Mouse (Mus musculus) cerebral cortex, adult 2 months (tissue): ENCODE results near the gene Arf6.

Source experiments
- WGBS: fragments of 180-500 bp; shearing (Covaris S2); methylation state at CpG from one replicate; pipeline ENCODE4 v1.1.7; 2018; 5-methylcytosine and 5-hydroxymethylcytosine counted together

Gene Arf6

DNA sequence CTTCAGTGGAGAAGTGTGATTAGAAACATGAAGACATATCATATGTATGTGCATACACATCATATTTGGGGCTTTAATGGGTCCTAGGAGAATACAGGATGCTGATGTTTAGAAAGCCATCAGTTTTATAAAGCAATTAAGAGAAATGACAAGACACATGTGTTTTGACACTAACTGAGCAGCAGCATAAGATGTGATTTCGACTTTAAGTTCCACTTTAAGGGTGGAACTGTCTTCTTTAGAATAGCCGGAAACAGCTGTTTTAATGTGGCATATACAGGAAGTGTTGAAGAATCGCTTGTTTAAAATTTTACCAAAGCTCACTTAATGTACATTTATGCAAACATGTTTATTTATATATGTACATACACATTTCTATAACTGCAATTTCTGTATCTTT, 41.4 kb downstream of the Arf6 start:
- 79% methylated on average over 3 of the region's 3 CpGs for WGBS

DNA sequence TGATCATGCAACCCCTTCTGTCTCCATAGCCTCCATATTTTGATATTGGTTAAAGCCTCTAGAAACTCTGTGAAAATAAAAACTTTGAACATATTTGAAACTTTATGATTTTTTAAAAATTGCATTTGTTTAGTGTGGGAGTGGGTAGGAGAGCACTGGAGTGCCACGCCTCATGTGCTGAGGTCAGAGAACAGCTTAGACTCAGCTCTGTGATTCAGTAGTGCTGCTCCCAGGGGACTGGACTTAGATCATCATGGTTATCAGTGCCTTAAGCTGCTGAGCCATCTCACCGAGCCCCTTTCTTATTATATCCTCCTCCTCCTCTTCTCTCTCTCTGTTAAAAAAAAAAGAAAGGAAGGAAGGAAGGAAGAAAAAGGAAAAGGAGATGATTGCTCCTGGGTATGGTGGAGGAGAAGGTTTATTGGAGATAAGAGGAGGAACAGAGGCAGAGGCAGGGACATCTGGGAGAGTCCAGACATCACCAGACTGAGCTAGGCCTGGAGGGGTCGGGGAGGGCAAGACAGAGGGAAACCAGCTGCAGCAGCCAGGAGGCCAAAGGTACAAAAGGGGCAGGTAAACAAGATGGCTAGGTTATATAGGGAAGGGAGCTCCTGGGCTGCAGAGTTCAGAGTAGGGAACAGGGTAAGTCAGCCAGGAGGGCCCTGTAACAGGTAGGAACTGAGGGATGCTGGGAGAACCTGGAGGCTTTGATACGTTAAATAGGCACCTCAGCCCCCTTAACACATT, 43.0 kb downstream of the Arf6 start:
- 83% methylated on average over 4 of the region's 4 CpGs for WGBS

DNA sequence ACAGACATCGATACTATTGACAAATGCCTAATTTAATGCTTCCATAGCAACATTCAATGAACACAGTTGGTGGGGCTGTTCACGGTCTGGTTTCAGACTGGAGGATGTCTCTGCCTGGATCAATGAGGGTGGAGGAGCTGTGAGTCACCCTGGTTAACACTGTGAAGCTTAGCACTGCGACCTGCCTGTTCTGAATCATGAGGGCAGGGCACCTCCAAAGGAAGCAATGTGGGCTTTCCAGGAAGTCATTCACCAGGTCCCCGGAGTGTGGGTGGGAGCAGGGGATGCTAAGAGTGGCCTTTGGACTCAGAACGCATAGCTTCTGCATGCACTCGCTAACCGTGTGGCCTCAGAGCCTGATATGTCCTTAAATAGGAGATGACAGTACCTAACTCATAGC, 44.8 kb downstream of the Arf6 start:
- 82% methylated on average over 7 of the region's 7 CpGs for WGBS

DNA sequence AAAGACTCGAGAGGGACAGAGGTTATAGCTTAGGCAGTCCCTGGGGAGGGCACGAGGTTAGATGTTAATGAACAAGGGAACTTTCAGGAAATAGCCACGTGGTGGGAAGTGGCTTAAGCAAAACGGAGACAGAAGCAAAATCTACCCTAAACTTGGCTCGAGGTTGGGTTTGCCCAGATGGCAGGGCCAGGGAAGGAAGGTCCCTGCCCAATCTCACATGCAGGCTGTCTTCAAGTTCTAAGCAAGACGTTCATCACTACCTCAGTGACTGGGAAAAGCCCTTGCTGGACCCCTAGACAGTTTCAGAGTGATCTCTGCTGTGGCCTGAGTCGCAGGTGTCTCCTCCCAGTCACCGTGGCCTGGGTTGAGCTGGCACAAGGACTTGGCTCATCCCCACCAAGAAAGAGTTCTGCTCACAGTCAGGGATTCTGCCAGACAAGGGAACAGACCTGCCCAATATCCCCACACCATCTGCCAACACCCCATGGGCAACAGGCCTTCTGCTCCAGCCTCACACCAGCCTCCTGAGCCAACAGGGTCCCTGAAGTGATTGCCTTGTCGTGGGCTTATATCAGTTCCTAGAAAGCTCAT, 45.8 kb downstream of the Arf6 start:
- 57% methylated on average over 9 of the region's 9 CpGs for WGBS

DNA sequence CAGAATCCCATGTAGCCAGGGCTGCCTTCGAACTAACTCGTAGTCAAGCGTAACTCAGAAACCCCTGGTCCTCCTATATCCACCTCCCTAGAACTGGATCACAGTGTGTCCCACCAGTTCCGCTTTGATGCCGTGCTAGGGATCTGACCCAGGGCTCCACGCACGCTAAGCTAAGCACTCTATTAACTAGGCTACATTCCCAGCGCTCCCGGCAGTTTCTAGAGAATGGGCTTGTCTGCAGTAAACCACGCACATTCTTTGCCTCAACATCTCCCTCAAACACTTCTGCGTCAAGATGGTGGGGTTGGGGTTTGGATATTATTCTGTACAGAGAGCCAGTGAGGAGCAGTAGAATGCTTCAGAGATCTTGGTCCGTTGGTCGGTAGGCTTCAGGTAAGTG, 46.7 kb downstream of the Arf6 start:
- WGBS: 86% methylated on average over 13 of the region's 13 CpGs

DNA sequence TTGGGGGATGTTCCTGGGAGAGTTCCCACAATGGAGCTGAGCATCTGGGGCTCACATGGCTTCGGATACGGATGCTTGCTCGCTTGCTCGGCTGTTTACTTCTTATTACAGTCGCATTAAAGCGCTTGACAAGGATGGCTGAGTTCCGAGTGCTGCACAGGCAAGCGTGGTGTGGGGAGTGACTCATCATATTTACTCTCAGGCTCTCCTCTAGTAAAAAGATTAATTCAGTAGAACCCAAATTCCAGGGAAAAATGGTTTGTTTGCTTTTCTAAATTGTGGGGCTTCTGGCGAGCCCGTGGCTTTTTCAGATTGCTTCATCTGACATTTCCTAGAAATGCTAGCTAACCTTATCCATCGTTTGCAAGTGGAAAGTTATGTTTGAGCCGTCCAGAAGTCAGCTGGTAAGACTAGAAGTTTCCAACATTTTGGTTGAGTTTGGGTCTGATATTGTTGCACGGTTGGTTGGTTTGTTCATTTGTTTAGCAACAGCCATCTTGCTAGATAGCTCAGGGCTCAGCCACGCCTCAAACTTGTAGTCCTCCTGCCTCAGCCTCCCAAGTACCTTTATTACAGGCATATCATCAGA, 47.2 kb downstream of the Arf6 start:
- WGBS: 51% methylated on average over 14 of the region's 14 CpGs

DNA sequence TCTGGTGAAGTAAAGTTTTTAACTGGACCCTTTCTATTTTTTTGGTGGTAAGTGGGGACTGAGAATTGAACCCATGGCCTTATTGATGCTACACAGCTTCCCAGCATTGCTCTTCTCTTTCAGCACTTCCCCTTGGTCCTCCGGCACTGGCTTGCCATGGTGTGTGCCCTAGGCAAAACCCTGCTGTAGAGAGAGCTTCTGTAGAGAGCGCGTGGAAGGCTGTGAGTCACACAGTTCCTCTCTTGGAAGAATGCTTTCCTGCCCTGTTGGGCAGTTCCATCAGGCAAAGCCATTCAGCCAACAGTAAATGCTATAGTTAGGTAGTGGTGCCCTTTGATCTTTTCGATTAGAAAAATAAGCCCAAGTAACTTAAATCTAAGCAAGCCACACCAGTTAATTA, 47.7 kb downstream of the Arf6 start:
- WGBS: 80% methylated on average over 4 of the region's 4 CpGs

DNA sequence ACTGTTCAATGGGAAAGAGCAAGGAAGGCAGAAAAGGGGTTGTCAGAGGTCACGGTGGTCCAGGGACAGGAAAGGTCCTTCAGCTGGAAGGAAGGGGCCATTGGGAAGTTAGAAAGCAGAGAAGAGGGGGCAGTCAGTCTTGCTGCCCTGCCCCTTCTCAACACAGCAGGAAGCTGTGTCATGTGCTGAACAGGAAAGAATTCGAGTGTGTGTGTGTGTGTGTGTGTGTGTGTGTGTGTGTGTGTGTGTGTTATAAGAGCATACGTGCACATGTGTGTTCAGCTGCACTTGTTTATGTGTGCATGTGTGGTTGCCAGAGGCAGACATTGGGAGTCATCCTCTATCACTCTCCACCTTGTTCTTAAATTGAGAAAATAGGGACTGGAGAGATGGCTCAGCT, 48.8 kb downstream of the Arf6 start:
- WGBS: 86% methylated on average over 3 of the region's 3 CpGs

DNA sequence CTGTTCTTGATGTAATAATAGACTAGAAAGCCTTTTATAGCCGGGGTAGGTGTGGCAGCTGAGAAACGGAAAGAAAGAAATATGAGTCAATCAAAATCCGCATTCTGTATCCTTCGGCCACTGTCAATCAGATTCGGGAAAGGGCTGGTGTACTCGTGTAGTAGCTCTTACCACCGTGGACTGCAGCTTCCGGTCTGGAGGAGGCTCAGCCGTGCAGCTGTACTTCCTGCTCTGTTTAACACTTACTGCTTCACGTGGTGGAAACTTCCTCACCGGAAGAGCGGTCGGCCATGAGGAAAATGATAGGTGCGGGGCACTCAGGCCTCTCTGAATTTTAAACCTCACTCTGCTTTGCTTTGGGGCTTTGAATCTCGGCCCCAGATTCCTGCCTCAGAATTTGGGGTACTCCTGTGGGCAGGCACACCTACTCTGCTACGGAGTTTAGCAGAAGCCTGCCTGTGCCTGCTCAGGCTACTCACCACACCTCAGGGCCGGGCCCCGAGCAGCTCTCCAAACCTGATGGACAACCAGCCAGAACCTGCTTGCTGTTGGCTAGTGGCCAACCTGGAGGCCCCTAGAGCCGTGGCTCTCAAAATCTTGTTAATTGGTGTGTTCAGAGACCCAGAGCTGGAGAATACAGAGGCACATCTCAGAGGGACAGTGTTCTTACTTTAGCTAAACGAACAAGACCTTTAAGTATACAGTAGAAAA, 51.0 kb downstream of the Arf6 start:
- whole genome bisulfite sequencing: 76% methylated on average over 20 of the region's 20 CpGs
